Mouse (Mus musculus) B cell, adult (primary cell): ENCODE data around the gene Ndufv1. TPM values are rescaled to one million over a fixed set of nuclear protein-coding genes. Genes with fewer than 3 reads are reported as not detected.

Experiments
- total RNA-seq: library from RNA; stranded (reverse); gene quantifications from 4 replicates; pipeline ENCODE4 v1.2.4, GENCODE M21; 2023; ENCODE audit not compliant: inconsistent age

The Ndufv1 gene
- total RNA-seq = 83.3 to 94.8 TPM (median 93.6 TPM) in 4 replicates

DNA sequence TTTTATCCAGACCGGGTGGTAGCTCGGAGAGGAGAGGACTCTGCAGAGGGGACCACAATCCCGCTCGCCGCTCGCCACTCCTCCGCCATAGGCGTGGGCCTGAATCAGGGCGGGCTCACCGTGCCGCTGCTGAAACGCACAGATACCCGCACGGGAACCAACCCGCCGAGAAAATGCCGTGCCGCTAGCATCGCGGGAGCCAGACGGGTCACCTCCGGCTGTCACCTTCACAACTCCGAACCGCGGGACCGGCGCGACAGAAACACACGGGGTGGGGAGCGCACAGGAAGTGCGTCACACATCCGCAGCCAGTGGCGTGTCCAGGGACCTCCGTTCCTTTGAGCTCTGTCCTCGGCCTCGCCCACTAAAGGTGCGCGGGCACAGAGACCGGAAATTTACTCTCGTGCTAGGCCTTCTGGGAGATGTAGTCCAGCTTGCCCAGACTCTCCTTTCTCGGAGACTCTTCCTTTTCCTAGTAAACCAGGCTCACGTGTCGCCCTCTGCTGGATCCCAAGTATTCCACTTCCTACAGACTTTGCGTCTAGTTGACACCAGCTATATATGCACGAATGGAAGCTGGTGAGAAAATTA lies at the start of gene Ndufv1:
TSS of gene Ndufv1 (minus strand) at position 375 of the 591 bp plus-strand sequence.

DNA sequence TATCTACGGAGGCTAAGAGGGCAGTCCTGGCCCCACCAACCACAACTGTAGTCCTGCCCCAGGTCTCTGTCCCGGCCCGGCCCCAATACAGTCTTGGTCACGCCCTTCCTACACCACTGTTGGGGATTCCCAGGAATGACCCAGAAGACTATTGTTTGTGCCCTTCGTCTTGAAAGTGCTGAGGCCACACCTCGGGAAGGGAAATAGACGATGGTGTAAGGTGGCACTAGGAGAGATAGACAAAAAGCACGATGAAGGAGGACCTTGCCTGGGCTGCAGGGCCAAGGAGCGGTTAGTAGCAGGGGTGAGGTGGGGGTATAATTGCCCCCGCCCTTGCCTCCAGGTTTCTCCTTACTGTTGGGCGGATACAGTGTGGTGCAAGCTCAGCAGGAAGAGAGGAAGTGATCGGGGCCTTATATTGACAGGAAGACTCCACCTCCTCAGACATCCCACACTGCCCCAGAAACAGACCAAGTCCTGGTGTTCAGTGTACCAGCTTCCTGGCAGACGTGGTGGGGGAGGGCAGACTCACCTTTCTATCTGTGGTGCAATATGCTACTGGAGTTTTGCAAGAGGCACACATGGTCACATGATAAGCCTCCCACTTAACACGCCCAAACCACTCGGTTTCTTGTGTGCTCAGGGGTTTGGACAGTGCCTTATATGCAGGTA lies 46.6 kb upstream of the Ndufv1 start, which contains the start of gene Gstp3:
TSS of gene Gstp3 (minus strand) at position 501 of the 672 bp plus-strand sequence.

DNA sequence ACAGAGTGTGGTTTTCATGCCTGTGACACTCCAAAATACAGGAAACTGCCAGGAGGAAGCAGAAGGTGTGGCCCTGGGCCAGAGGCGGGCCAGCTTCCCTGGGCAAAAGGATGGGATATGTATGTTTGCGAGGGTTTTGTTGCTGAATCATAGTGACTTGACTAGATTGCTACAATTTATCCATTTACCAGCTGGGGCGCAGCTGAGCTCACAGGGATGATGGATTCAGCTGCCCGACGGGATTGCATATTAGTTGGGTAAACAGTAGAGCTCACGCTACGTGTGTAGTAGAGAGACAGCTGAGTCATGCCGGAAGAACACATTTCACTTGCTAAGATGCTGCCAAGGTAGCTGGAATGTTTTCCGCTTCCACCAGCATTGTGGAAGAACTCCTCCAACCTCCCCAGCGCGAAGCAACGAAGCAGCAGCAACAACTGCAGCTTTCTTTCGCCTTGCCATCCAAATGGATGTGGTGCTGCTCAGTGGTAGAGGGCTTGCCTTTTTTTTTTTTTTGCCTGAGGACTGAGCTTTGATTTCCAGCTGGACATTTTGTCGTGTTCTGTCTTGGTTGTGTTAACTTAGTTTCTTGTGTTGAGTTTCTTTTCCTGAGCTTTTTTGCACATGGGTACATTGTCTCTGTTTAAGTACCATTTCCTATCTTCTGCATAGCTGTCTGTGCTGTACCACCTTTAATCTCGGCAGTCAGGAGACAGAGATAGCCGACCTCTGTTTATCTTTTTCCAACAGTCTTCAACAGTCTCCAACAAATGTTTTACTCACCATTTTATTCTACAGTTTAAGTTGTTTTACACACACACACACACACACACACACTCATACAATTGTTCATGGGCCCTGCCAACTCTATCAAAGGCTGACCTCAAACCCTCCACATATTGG lies 33.6 kb upstream of the Ndufv1 start, which contains the start of gene Gstp2:
TSS of gene Gstp2 (minus strand) at position 58 of the 900 bp plus-strand sequence.

DNA sequence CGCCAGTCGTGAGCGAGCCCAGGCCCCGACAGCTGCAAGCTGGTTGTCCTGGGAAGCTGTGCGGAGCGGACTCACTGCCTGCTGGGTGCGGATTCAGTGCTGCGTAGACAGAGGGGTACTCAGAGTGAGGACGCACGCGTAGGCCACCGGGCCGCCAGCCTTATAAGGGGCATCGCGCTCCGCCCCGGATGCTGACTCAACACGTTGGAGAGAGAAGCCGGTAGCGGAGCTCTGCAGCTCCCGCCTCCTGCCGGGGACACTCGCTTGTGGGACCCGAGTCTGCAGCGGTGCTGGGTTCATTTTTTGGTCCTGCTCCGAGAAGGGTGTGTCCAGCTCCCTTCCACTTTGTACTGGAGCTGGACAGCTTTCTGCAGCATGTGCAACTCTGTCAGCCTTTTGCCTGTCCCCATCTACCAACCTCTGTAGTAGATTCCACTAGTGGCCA lies 25.2 kb upstream of the Ndufv1 start, which contains the start of gene Gstp1:
TSS of gene Gstp1 (minus strand) at position 198 of the 445 bp plus-strand sequence.

DNA sequence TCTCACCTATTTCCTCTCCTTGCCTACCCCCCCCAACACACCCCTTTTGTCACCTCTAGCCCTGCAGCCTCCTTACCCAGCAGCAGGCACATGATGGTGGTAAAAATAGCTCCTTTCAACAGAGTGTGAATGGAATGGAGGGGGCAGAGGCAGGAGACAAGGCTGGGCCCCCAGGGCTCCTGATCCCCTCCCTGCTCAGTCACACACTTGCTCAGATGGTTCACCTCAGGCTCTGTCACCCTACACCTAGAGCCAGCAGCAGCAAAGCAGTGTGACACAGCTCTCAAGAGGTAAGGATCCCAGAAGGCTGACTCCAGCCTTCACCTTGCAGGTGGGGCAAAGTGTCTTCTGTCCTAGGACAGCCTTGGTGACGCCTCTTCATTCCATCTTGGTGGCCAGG lies 9.5 kb downstream of the Ndufv1 start, which contains the start of gene Doc2g:
TSS of gene Doc2g (plus strand) at position 202 of the 400 bp plus-strand sequence.

DNA sequence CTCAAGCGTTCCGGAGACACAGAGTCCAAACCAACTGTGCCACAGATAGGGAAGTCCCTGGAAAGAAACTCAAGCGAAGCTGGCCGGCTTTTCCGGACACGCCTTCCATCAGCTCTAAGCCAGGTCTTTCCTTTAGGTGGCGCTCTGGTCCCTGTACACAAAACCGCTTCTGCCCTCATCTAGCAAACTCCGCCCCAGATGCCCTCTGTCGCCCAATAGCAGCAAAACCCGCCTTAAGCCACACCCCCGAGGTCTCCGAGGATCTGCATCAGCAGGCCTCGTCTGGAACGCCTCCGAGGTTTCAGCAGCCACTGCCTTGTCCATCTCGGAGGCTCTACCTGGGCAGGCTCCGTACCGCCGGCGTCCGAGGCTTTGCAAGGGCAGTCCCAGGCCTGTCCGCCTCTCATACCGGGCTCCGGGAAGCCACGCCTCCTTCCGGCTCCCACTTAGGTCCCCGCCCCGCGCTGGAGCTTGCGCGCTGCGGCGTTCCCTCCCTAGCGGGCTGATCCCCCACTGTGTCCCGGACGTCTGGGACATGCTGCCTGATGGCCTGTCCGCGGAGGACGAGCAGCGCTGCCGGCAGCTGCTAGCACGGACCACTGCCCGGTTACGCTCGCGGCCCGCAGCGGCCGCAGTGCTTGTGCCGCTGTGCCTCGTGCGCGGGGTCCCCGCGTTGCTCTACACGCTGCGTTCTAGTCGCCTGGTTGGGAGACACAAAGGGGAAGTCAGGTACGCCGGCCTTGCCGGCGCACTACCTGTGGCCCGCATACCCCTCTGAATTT lies 12.3 kb downstream of the Ndufv1 start, which contains the start of the genes Nudt8 and Gm49405:
TSS of gene Nudt8 (plus strand) at position 462 of the 782 bp plus-strand sequence.
TSS of gene Gm49405 (plus strand) at position 508 of the 782 bp plus-strand sequence.

DNA sequence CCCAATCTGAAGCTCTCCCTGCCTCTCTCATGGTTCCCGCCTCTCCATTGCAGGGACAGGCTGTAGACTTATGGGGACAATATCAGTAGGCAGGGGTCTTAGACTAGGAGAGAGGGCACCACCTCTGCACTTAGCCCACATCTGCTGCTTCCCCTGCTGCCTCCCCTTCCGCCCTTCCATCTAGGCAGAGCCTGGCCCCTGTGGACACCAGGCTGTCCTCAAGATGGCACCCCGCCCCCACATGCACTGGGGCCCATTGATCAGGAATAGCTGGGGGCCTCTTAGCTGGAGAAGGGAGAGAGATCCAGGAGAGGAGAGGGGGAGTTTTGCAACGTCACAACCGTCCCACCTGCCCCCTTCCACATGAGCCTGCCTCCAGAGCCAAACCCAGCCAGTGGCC lies 20.2 kb downstream of the Ndufv1 start, which contains the start of gene Tbx10:
TSS of gene Tbx10 (plus strand) at position 337 of the 400 bp plus-strand sequence.

DNA sequence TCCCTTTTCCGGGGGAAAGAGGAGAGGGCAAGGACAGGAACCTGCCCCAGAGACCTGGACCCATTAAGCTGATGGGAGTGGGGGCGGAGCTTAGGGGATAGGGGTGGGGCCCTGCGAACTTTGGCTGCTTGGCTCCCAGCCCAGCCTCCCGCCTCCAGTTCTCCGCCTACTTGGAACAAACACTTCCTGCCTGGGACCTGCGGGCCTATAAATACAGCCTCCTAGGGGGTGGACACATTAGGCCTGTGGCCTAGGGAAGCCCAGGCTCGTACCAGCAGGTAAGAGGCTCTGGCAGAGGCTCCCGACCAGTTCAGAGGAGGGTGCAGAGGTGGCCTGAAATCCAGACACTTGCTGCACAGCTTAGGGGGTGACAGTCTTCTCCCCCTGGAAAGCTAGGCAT lies 26.3 kb downstream of the Ndufv1 start, which contains the start of gene Acy3:
TSS of gene Acy3 (plus strand) at position 237 of the 400 bp plus-strand sequence.

DNA sequence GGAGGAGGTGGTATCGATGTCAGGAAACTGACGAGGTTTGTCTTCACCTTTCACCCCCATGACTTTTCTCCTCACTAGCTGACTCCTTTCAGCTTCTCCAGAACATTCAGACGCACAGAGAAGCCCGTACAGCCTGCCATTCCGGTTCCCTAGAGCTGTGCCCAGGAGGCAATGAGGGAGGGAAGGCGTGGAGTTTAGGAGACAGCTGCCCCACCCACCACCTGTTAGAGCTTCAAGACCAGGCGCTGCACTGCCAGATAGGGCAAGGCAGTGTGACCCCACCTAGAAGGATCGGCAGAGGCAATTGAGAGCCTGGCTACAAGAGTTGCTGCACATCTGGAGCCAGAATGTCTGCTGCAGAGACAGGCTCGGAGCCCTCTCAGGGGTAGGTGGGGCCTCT lies 40.4 kb downstream of the Ndufv1 start, which contains the start of gene Aldh3b2:
TSS of gene Aldh3b2 (plus strand) at position 100 of the 400 bp plus-strand sequence.

DNA sequence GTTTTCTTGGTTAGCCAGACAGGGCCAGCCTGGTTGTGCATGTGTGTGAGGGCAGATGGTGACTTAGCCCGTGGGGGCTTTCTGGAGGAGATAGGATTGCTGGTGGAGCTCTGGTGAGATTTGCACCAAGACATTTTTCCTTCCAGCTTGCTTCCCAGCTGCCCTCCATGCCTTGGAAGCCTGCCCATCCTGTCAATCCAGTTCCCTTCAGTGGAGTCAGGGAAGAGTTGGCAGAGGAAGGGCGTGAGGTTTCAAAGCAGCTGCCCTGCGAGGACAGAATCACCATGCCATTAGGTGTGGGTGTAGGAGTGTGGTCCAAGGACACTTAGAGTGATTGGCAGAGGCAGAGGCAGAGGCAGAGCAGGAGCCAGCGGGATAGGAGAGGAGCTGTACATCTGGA lies 54.1 kb downstream of the Ndufv1 start, which contains the start of gene Aldh3b3:
TSS of gene Aldh3b3 (plus strand) at position 176 of the 400 bp plus-strand sequence.

Other genes starting within 250 kb of the Ndufv1 start
- 110 to 126 TPM (median 119 TPM) in 4 replicates for gene Kmt5b, start 245.4 kb downstream of the Ndufv1 start, total RNA-seq
- 51.3 to 66.2 TPM (median 60.2 TPM) in 4 replicates for gene Chka, start 161.0 kb downstream of the Ndufv1 start, total RNA-seq
- 135 to 176 TPM (median 152 TPM) in 4 replicates for gene Tcirg1, start 105.7 kb downstream of the Ndufv1 start, total RNA-seq
- gene Ndufs8, start 100.0 kb downstream of the Ndufv1 start, total RNA-seq = 84.9 to 96.2 TPM (median 92.2 TPM) in 4 replicates
- 8.7 to 9.6 TPM (median 9.1 TPM) in 4 replicates for gene Aldh3b1, start 83.0 kb downstream of the Ndufv1 start, total RNA-seq
- 548 to 668 TPM (median 607 TPM) in 4 replicates for gene Unc93b1, start 77.6 kb downstream of the Ndufv1 start, total RNA-seq
- gene Aldh3b3, start 54.2 kb downstream of the Ndufv1 start, total RNA-seq = 0.60 TPM in 1 of 4 replicates, not detected in the others
- gene Aldh3b2, start 40.5 kb downstream of the Ndufv1 start, total RNA-seq = 0.22 to 0.38 TPM in 2 of 4 replicates, not detected in the others
- not detected in 4 replicates for gene Acy3, start 26.2 kb downstream of the Ndufv1 start, total RNA-seq
- gene Tbx10, start 20.1 kb downstream of the Ndufv1 start, total RNA-seq = not detected in 4 replicates
- 22.3 to 28.3 TPM (median 25.0 TPM) in 4 replicates for gene Nudt8, start 12.2 kb downstream of the Ndufv1 start, total RNA-seq
- gene Gm49405, start 12.2 kb downstream of the Ndufv1 start, total RNA-seq = 3.2 to 4.8 TPM (median 4.4 TPM) in 4 replicates
- 8.6 to 10.7 TPM (median 10.2 TPM) in 4 replicates for gene Doc2g, start 9.5 kb downstream of the Ndufv1 start, total RNA-seq
- 129 to 162 TPM (median 142 TPM) in 4 replicates for gene Gstp1, start 25.2 kb upstream of the Ndufv1 start, total RNA-seq
- 8.5 to 13.7 TPM (median 10.5 TPM) in 4 replicates for gene Gstp2, start 33.2 kb upstream of the Ndufv1 start, total RNA-seq
- gene Gstp3, start 46.8 kb upstream of the Ndufv1 start, total RNA-seq = not detected in 4 replicates
- not detected in 4 replicates for gene Cabp2, start 68.8 kb upstream of the Ndufv1 start, total RNA-seq
- gene Cdk2ap2, start 84.4 kb upstream of the Ndufv1 start, total RNA-seq = 125 to 143 TPM (median 131 TPM) in 4 replicates
- 177 to 203 TPM (median 187 TPM) in 4 replicates for gene Pitpnm1, start 87.2 kb upstream of the Ndufv1 start, total RNA-seq
- gene Aip, start 113.1 kb upstream of the Ndufv1 start, total RNA-seq = 93.0 to 109 TPM (median 99.7 TPM) in 4 replicates
- 0.38 to 0.78 TPM (median 0.69 TPM) in 4 replicates for gene Gpr152, start 127.0 kb upstream of the Ndufv1 start, total RNA-seq
- 1.8 to 2.4 TPM (median 2.0 TPM) in 4 replicates for gene Cabp4, start 131.2 kb upstream of the Ndufv1 start, total RNA-seq
- gene Coro1b, start 135.8 kb upstream of the Ndufv1 start, total RNA-seq = 142 to 167 TPM (median 154 TPM) in 4 replicates
- 373 to 450 TPM (median 401 TPM) in 4 replicates for gene Ptprcap, start 140.8 kb upstream of the Ndufv1 start, total RNA-seq
- 49.7 to 66.7 TPM (median 51.3 TPM) in 4 replicates for gene Rps6kb2, start 150.5 kb upstream of the Ndufv1 start, total RNA-seq
- gene Carns1, start 162.7 kb upstream of the Ndufv1 start, total RNA-seq = 78.2 to 88.7 TPM (median 80.1 TPM) in 4 replicates
- 250 to 285 TPM (median 268 TPM) in 4 replicates for gene Tbc1d10c, start 178.5 kb upstream of the Ndufv1 start, total RNA-seq
- gene Ppp1ca, start 179.3 kb upstream of the Ndufv1 start, total RNA-seq = 381 to 449 TPM (median 412 TPM) in 4 replicates
- gene Rad9a, start 188.9 kb upstream of the Ndufv1 start, total RNA-seq = 53.6 to 56.9 TPM (median 55.2 TPM) in 4 replicates
- gene Clcf1, start 201.4 kb upstream of the Ndufv1 start, total RNA-seq = 141 to 150 TPM (median 145 TPM) in 4 replicates
- gene AC109138.7, start 201.6 kb upstream of the Ndufv1 start, total RNA-seq = not detected in 4 replicates
- gene Pold4, start 219.1 kb upstream of the Ndufv1 start, total RNA-seq = 199 to 218 TPM (median 212 TPM) in 4 replicates